Mouse (Mus musculus): ENCODE results near the gene Loxl4. TPM values are rescaled to one million over a fixed set of nuclear protein-coding genes. Genes with fewer than 3 reads are reported as not detected.

The Loxl4 gene
- polyA plus RNA-seq, 1 experiment from 2014 or later, result 0.64 TPM

GRCm38 (mm10) chr19:42613647-42614225 is 1.1 kb upstream of the Loxl4 start:
- WGBS, result 67% methylated on average over 7 of the region's 7 CpGs
- no peak for ATAC-seq
- no peak overlapping the region for H3K4me3 ChIP-seq (ENCODE audit: low read depth, low read length)
- no peaks in the 10 kb centered on the region for H3K4me1 ChIP-seq (ENCODE audit: insufficient read depth, low read depth, low read length)
- no peaks in the 10 kb centered on the region for H3K27me3 ChIP-seq (replicated peaks; ENCODE audit: insufficient read depth, low read length)
- H3K36me3 ChIP-seq (ENCODE audit: insufficient read depth, low read length), result no peaks in the 10 kb centered on the region
- no peak for DNase-seq (ENCODE audit: low spot score)
- no peak for TF ChIP-seq EP300 (IDR thresholded peaks at IDR 0.05)
- TF ChIP-seq CTCF (IDR thresholded peaks at IDR 0.05), result no peak
- H3K27ac ChIP-seq (ENCODE audit: low read length), result no peak overlapping the region
- H3K9ac ChIP-seq (replicated peaks; ENCODE audit: low read depth), result no peak overlapping the region
- no peak overlapping the region for H3K4me2 ChIP-seq (replicated peaks; ENCODE audit: low read depth, low read length)
- H3K9me3 ChIP-seq (ENCODE audit: low read length), result no peaks in the 10 kb centered on the region

- Histone ChIP-seq H3K4me1 (ENCODE audit: insufficient read depth, low read depth, low read length) (no peaks in the 10 kb centered on the region), H3K27me3 (replicated peaks; ENCODE audit: insufficient read depth, low read length) (no peaks in the 10 kb centered on the region), H3K27ac (ENCODE audit: low read length) (no peak overlapping the region), H3K4me2 (replicated peaks; ENCODE audit: low read depth, low read length) (peak overlapping the region; percentile 81), H3K9me3 (ENCODE audit: low read length) (no peaks in the 10 kb centered on the region), H3K36me3 (ENCODE audit: insufficient read depth, low read length) (no peaks in the 10 kb centered on the region), H3K4me3 (ENCODE audit: low read depth, low read length) (peak overlapping the region; percentile 35), H3K9ac (replicated peaks; ENCODE audit: low read depth) (no peak overlapping the region)
- DNase-seq (ENCODE audit: low spot score) (no peak), ATAC-seq (no peak)
- TF ChIP-seq EP300 (IDR thresholded peaks at IDR 0.05) (no peak), CTCF (IDR thresholded peaks at IDR 0.05) (no peak)
- 17% methylated on average over 7 of the region's 7 CpGs for WGBS
Observed at GRCm38 (mm10) chr19:42613116-42613515, 503 bp upstream of the Loxl4 start.

GRCm38 (mm10) chr19:42611746-42612145 is 867 bp downstream of the Loxl4 start:
- WGBS, result 73% methylated on average over 4 of the region's 4 CpGs
- ATAC-seq, result no peak
- Histone ChIP-seq H3K4me1 (ENCODE audit: insufficient read depth, low read depth, low read length) (no peaks in the 10 kb centered on the region), H3K4me2 (replicated peaks; ENCODE audit: low read depth, low read length) (no peak overlapping the region), H3K9ac (replicated peaks; ENCODE audit: low read depth) (no peak overlapping the region), H3K9me3 (ENCODE audit: low read length) (no peaks in the 10 kb centered on the region), H3K27me3 (replicated peaks; ENCODE audit: insufficient read depth, low read length) (no peaks in the 10 kb centered on the region), H3K36me3 (ENCODE audit: insufficient read depth, low read length) (no peaks in the 10 kb centered on the region), H3K4me3 (ENCODE audit: low read depth, low read length) (no peak overlapping the region), H3K27ac (ENCODE audit: low read length) (no peak overlapping the region)
- no peak for TF ChIP-seq EP300 (IDR thresholded peaks at IDR 0.05)
- no peak for TF ChIP-seq CTCF (IDR thresholded peaks at IDR 0.05)
- DNase-seq (ENCODE audit: low spot score), result no peak

GRCm38 (mm10) chr19:42609716-42610115 is 2.9 kb downstream of the Loxl4 start:
- Histone ChIP-seq H3K27me3 (replicated peaks; ENCODE audit: insufficient read depth, low read length) (no peaks in the 10 kb centered on the region), H3K4me3 (ENCODE audit: low read depth, low read length) (no peak overlapping the region), H3K9ac (replicated peaks; ENCODE audit: low read depth) (no peak overlapping the region), H3K4me2 (replicated peaks; ENCODE audit: low read depth, low read length) (no peak overlapping the region), H3K36me3 (ENCODE audit: insufficient read depth, low read length) (no peaks in the 10 kb centered on the region), H3K4me1 (ENCODE audit: insufficient read depth, low read depth, low read length) (no peaks in the 10 kb centered on the region), H3K9me3 (ENCODE audit: low read length) (no peaks in the 10 kb centered on the region), H3K27ac (ENCODE audit: low read length) (no peak overlapping the region)
- 88% methylated on average over 3 of the region's 3 CpGs for WGBS
- no peak for TF ChIP-seq EP300 (IDR thresholded peaks at IDR 0.05)
- no peak for TF ChIP-seq CTCF (IDR thresholded peaks at IDR 0.05)
- DNase-seq (ENCODE audit: low spot score), result no peak
- ATAC-seq, result no peak

GRCm38 (mm10) chr19:42608082-42608481 is 4.5 kb downstream of the Loxl4 start:
- no peaks in the 10 kb centered on the region for H3K4me1 ChIP-seq (ENCODE audit: insufficient read depth, low read depth, low read length)
- no peaks in the 10 kb centered on the region for H3K36me3 ChIP-seq (ENCODE audit: insufficient read depth, low read length)
- no peak for ATAC-seq
- H3K27ac ChIP-seq (ENCODE audit: low read length), result no peak overlapping the region
- no peak overlapping the region for H3K4me2 ChIP-seq (replicated peaks; ENCODE audit: low read depth, low read length)
- no peak for DNase-seq (ENCODE audit: low spot score)
- no peak overlapping the region for H3K9ac ChIP-seq (replicated peaks; ENCODE audit: low read depth)
- TF ChIP-seq EP300 (IDR thresholded peaks at IDR 0.05) (no peak), CTCF (IDR thresholded peaks at IDR 0.05) (no peak)
- H3K4me3 ChIP-seq (ENCODE audit: low read depth, low read length), result no peak overlapping the region
- 86% methylated on average over 5 of the region's 5 CpGs for WGBS
- H3K27me3 ChIP-seq (replicated peaks; ENCODE audit: insufficient read depth, low read length), result no peaks in the 10 kb centered on the region
- no peaks in the 10 kb centered on the region for H3K9me3 ChIP-seq (ENCODE audit: low read length)

GRCm38 (mm10) chr19:42602576-42602975 is 10.0 kb downstream of the Loxl4 start:
- no peak for ATAC-seq
- Histone ChIP-seq H3K27me3 (replicated peaks; ENCODE audit: insufficient read depth, low read length) (no peaks in the 10 kb centered on the region), H3K4me2 (replicated peaks; ENCODE audit: low read depth, low read length) (no peak overlapping the region), H3K9me3 (ENCODE audit: low read length) (no peaks in the 10 kb centered on the region), H3K9ac (replicated peaks; ENCODE audit: low read depth) (no peak overlapping the region), H3K36me3 (ENCODE audit: insufficient read depth, low read length) (no peaks in the 10 kb centered on the region), H3K27ac (ENCODE audit: low read length) (no peak overlapping the region), H3K4me1 (ENCODE audit: insufficient read depth, low read depth, low read length) (0 out of 2 replicates have a peak, but pooled peaks cover 4% of the 10 kb centered on the region), H3K4me3 (ENCODE audit: low read depth, low read length) (no peak overlapping the region)
- no peak for DNase-seq (ENCODE audit: low spot score)
- no peak for TF ChIP-seq EP300 (IDR thresholded peaks at IDR 0.05)
- TF ChIP-seq CTCF (IDR thresholded peaks at IDR 0.05), result no peak
- 72% methylated on average over 8 of the region's 8 CpGs for WGBS

GRCm38 (mm10) chr19:42602041-42602440 is 10.6 kb downstream of the Loxl4 start:
- Histone ChIP-seq H3K9ac (replicated peaks; ENCODE audit: low read depth) (no peak overlapping the region), H3K4me1 (ENCODE audit: insufficient read depth, low read depth, low read length) (0 out of 2 replicates have a peak, but pooled peaks cover 4% of the 10 kb centered on the region), H3K27me3 (replicated peaks; ENCODE audit: insufficient read depth, low read length) (no peaks in the 10 kb centered on the region), H3K27ac (ENCODE audit: low read length) (no peak overlapping the region), H3K4me2 (replicated peaks; ENCODE audit: low read depth, low read length) (no peak overlapping the region), H3K4me3 (ENCODE audit: low read depth, low read length) (no peak overlapping the region), H3K36me3 (ENCODE audit: insufficient read depth, low read length) (no peaks in the 10 kb centered on the region), H3K9me3 (ENCODE audit: low read length) (no peaks in the 10 kb centered on the region)
- 54% methylated on average over 8 of the region's 8 CpGs for WGBS
- no peak for TF ChIP-seq CTCF (IDR thresholded peaks at IDR 0.05)
- TF ChIP-seq EP300 (IDR thresholded peaks at IDR 0.05), result no peak
- ATAC-seq, result no peak
- DNase-seq (ENCODE audit: low spot score), result no peak

Data from lung, postnatal 0 days (tissue).